Mouse (Mus musculus): ENCODE measurements at regions not wholly inside any gene's neighbourhood (a gene's known extent, or its start where the extent isn't known, plus 50 kb on each side); places are given as distances from the start of the nearest gene placed in this dataset.

DNA sequence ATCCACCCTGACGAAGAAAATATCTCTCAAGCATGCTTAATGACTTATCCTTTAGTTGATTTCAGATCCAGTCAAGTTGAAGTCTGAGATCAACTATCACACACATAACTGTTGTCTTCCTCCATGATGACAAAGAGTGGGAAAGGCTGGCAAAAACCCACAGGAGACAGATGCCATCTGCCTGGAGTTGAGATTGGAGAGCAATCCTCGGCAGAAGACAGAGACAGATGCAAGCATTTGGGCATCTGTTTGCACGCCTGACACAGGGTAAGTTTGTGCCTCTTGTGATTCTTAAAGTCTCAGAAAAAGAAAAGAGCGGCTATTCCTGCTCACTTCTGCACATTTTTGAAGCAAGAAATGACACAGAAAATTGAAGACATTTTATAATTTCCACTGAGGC is 715.7 kb upstream of the Tmem132c start:
- no peaks in the 10 kb centered on the region for H3K9me3 ChIP-seq (replicated peaks; ENCODE audit: control insufficient read depth, insufficient read depth, low read length, poor library complexity, severe bottlenecking)
- H3K27me3 ChIP-seq (ENCODE audit: control insufficient read depth, insufficient read depth, low read length, poor library complexity, severe bottlenecking): no peaks in the 10 kb centered on the region
- TF ChIP-seq CTCF (IDR thresholded peaks at IDR 0.05; ENCODE audit: low read depth, low read length) (no peak), EP300 (IDR thresholded peaks at IDR 0.05; ENCODE audit: insufficient read depth, low read depth, low read length) (no peak)
- H3K9ac ChIP-seq (ENCODE audit: low read depth, poor library complexity, severe bottlenecking): no peak overlapping the region
- H3K36me3 ChIP-seq (ENCODE audit: control insufficient read depth, insufficient read depth, low read length, poor library complexity, severe bottlenecking): no peaks in the 10 kb centered on the region
- H3K27ac ChIP-seq (ENCODE audit: insufficient read depth, low read length): no peak overlapping the region
- H3K4me3 ChIP-seq (ENCODE audit: low read depth, low read length): no peak overlapping the region
- no peaks in the 10 kb centered on the region for H3K4me1 ChIP-seq (ENCODE audit: control insufficient read depth, insufficient read depth, low read length)

DNA sequence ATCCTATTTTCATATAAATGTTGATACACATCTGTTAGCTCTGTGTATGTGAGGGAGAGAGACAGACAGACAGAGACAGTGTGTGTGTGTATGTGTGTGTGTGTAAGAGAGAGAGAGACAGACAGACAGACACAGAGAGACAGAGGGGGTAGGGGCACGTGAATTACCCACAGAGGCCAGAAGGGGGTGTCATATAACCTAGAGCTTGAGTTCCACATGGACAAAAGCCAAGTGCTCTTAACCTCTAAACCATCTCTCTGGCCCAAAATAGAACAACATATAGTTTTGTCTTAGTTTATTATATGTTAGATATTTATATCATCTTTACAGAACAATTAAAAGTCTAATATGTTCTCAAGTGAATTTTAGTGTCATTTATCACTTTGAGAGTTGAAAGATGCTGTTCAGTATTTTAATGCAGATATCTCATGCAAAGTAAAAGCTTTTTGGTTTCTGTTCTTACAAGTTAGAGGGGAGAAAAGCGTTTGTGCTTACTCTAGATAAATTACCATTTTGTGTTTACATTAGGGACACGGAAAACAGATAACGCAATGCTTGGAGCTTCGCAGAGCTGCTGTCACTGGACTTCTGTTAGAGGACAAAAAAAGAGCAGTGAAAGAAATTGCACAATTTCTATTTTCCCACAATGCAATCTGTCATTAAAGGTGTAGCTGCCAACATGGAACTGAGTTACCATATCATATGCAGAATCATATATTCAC is 710.6 kb upstream of the Tmem132c start:
- Histone ChIP-seq H3K36me3 (ENCODE audit: control insufficient read depth, insufficient read depth, low read length, poor library complexity, severe bottlenecking) (no peaks in the 10 kb centered on the region), H3K9me3 (replicated peaks; ENCODE audit: control insufficient read depth, insufficient read depth, low read length, poor library complexity, severe bottlenecking) (no peaks in the 10 kb centered on the region), H3K9ac (ENCODE audit: low read depth, poor library complexity, severe bottlenecking) (no peak overlapping the region), H3K4me1 (ENCODE audit: control insufficient read depth, insufficient read depth, low read length) (no peaks in the 10 kb centered on the region), H3K4me3 (ENCODE audit: low read depth, low read length) (no peak overlapping the region), H3K27me3 (ENCODE audit: control insufficient read depth, insufficient read depth, low read length, poor library complexity, severe bottlenecking) (no peaks in the 10 kb centered on the region), H3K27ac (ENCODE audit: insufficient read depth, low read length) (no peak overlapping the region)
- TF ChIP-seq EP300 (IDR thresholded peaks at IDR 0.05; ENCODE audit: insufficient read depth, low read depth, low read length) (no peak), CTCF (IDR thresholded peaks at IDR 0.05; ENCODE audit: low read depth, low read length) (no peak), POLR2A (IDR thresholded peaks at IDR 0.05; ENCODE audit: insufficient read depth, low read length) (no peak)

GRCm38 (mm10) chr5:126531528-126531894 is 710.1 kb upstream of the Tmem132c start:
- Histone ChIP-seq H3K4me3 (ENCODE audit: low read depth, low read length) (no peak overlapping the region), H3K4me1 (ENCODE audit: control insufficient read depth, insufficient read depth, low read length) (no peaks in the 10 kb centered on the region), H3K9ac (ENCODE audit: low read depth, poor library complexity, severe bottlenecking) (no peak overlapping the region), H3K9me3 (replicated peaks; ENCODE audit: control insufficient read depth, insufficient read depth, low read length, poor library complexity, severe bottlenecking) (no peaks in the 10 kb centered on the region), H3K27me3 (ENCODE audit: control insufficient read depth, insufficient read depth, low read length, poor library complexity, severe bottlenecking) (no peaks in the 10 kb centered on the region), H3K27ac (ENCODE audit: insufficient read depth, low read length) (no peak overlapping the region), H3K36me3 (ENCODE audit: control insufficient read depth, insufficient read depth, low read length, poor library complexity, severe bottlenecking) (no peaks in the 10 kb centered on the region)
- TF ChIP-seq POLR2A (IDR thresholded peaks at IDR 0.05; ENCODE audit: insufficient read depth, low read length) (no peak), CTCF (IDR thresholded peaks at IDR 0.05; ENCODE audit: low read depth, low read length) (no peak), EP300 (IDR thresholded peaks at IDR 0.05; ENCODE audit: insufficient read depth, low read depth, low read length) (no peak)

DNA sequence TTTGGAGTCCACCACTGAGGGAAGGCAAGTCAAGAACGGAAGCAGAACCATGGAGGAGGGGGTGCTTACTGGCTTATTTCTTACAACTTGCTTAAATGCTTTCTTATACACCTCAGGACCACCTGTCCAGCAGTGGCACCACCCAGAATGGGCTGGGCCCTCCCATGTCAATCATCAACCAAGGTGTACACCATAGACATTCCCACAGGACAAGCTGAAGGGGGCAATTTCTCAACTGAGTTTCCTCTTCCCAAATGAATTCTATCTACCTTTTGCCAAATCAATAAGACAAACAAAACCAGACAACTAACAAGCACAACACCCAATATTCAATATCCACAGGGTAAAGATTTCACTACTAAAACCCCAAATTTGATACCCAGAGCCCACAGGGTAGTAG is 709.6 kb upstream of the Tmem132c start:
- Histone ChIP-seq H3K27me3 (ENCODE audit: control insufficient read depth, insufficient read depth, low read length, poor library complexity, severe bottlenecking) (no peaks in the 10 kb centered on the region), H3K4me1 (ENCODE audit: control insufficient read depth, insufficient read depth, low read length) (no peaks in the 10 kb centered on the region), H3K4me3 (ENCODE audit: low read depth, low read length) (no peak overlapping the region), H3K36me3 (ENCODE audit: control insufficient read depth, insufficient read depth, low read length, poor library complexity, severe bottlenecking) (no peaks in the 10 kb centered on the region), H3K27ac (ENCODE audit: insufficient read depth, low read length) (no peak overlapping the region), H3K9me3 (replicated peaks; ENCODE audit: control insufficient read depth, insufficient read depth, low read length, poor library complexity, severe bottlenecking) (no peaks in the 10 kb centered on the region), H3K9ac (ENCODE audit: low read depth, poor library complexity, severe bottlenecking) (no peak overlapping the region)
- TF ChIP-seq POLR2A (IDR thresholded peaks at IDR 0.05; ENCODE audit: insufficient read depth, low read length) (no peak), CTCF (IDR thresholded peaks at IDR 0.05; ENCODE audit: low read depth, low read length) (no peak), EP300 (IDR thresholded peaks at IDR 0.05; ENCODE audit: insufficient read depth, low read depth, low read length) (no peak)

DNA sequence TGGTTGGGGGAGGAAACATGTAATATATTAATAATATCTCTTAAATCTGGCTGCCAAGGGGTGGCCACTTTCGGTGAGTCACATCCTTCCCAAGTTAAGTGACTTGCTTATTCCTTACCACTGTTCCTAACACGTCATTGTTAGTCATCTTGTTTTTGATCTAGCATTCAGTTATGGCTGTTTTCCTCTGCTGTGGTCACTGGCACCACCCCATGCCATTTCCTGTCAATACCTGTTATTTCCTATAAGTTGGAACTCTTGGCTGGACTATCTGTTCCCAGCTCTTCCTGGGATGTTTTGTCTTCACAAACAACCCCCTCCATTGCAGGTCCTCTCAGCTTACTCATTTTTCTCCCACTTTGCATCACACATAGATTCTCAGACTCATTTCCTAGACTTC is 703.5 kb upstream of the Tmem132c start:
- H3K9me3 ChIP-seq (replicated peaks; ENCODE audit: control insufficient read depth, insufficient read depth, low read length, poor library complexity, severe bottlenecking): no peaks in the 10 kb centered on the region
- no peak overlapping the region for H3K4me3 ChIP-seq (ENCODE audit: low read depth, low read length)
- no peaks in the 10 kb centered on the region for H3K4me1 ChIP-seq (ENCODE audit: control insufficient read depth, insufficient read depth, low read length)
- TF ChIP-seq POLR2A (IDR thresholded peaks at IDR 0.05; ENCODE audit: insufficient read depth, low read length) (no peak), CTCF (IDR thresholded peaks at IDR 0.05; ENCODE audit: low read depth, low read length) (no peak), EP300 (IDR thresholded peaks at IDR 0.05; ENCODE audit: insufficient read depth, low read depth, low read length) (no peak)
- no peak overlapping the region for H3K9ac ChIP-seq (ENCODE audit: low read depth, poor library complexity, severe bottlenecking)
- H3K27me3 ChIP-seq (ENCODE audit: control insufficient read depth, insufficient read depth, low read length, poor library complexity, severe bottlenecking): no peaks in the 10 kb centered on the region
- no peaks in the 10 kb centered on the region for H3K36me3 ChIP-seq (ENCODE audit: control insufficient read depth, insufficient read depth, low read length, poor library complexity, severe bottlenecking)
- H3K27ac ChIP-seq (ENCODE audit: insufficient read depth, low read length): no peak overlapping the region

DNA sequence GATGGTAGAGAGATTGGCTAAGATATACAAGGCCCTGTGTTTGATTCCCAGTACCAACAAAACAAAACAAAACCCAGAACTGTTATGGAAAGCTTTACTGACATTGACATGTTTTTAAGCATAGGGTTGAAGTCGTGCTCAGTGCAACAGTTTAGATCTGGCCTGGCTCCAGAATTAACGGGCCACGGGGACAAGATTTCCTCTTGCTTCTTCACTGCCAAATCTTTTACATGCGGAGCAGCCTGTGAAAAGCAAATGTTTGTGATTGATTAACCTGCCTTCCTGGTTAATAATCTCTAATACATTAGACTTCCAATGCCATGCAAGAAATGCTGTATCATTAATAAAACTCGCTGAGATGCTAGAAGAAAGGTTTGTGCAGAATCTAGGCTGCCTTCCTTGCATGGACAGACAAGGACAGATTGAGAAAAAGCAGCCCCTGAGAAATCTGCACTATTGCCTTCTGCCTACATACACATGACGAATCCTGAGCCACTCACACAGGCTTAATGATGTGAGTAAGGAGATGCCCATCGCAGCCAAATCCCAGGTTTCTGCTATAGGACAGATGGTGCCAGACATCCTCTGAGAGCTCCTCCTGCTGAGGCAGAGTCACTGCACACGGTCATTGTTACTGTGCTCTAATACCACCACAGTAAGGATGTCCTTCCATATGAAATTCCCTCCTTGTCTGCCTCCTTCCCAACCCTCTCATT is 697.2 kb upstream of the Tmem132c start:
- Histone ChIP-seq H3K9me3 (replicated peaks; ENCODE audit: control insufficient read depth, insufficient read depth, low read length, poor library complexity, severe bottlenecking) (no peaks in the 10 kb centered on the region), H3K27me3 (ENCODE audit: control insufficient read depth, insufficient read depth, low read length, poor library complexity, severe bottlenecking) (no peaks in the 10 kb centered on the region), H3K36me3 (ENCODE audit: control insufficient read depth, insufficient read depth, low read length, poor library complexity, severe bottlenecking) (no peaks in the 10 kb centered on the region), H3K4me1 (ENCODE audit: control insufficient read depth, insufficient read depth, low read length) (no peaks in the 10 kb centered on the region), H3K9ac (ENCODE audit: low read depth, poor library complexity, severe bottlenecking) (no peak overlapping the region), H3K27ac (ENCODE audit: insufficient read depth, low read length) (no peak overlapping the region), H3K4me3 (ENCODE audit: low read depth, low read length) (no peak overlapping the region)
- TF ChIP-seq EP300 (IDR thresholded peaks at IDR 0.05; ENCODE audit: insufficient read depth, low read depth, low read length): no peak
- TF ChIP-seq CTCF (IDR thresholded peaks at IDR 0.05; ENCODE audit: low read depth, low read length): no peak
- TF ChIP-seq POLR2A (IDR thresholded peaks at IDR 0.05; ENCODE audit: insufficient read depth, low read length): no peak

Measured in ES-Bruce4 (cell line).